Mouse (Mus musculus) common myeloid progenitor, adult 5-6 weeks (primary cell): ENCODE measurements around the gene 4930568D16Rik. TPM values are rescaled to one million over a fixed set of nuclear protein-coding genes. Genes with fewer than 3 reads are reported as not detected.

Experiments used
- ATAC-seq: replicated peaks from 2 replicates; pipeline ENCODE4 v1.8.0; 2016; ENCODE audit warnings: low read depth, mild to moderate bottlenecking, moderate TSS enrichment, inconsistent platforms; ENCODE audit not compliant: poor library complexity, severe bottlenecking
- total RNA-seq: library from RNA; stranded (forward); fragments of 200-1000, 187-1606 nt; gene quantifications from 2 replicates; pipeline ENCODE4 v1.2.3, GENCODE M21; 2017

The 4930568D16Rik gene
- total RNA-seq, 1 experiment from 2014 or later, result not detected

DNA sequence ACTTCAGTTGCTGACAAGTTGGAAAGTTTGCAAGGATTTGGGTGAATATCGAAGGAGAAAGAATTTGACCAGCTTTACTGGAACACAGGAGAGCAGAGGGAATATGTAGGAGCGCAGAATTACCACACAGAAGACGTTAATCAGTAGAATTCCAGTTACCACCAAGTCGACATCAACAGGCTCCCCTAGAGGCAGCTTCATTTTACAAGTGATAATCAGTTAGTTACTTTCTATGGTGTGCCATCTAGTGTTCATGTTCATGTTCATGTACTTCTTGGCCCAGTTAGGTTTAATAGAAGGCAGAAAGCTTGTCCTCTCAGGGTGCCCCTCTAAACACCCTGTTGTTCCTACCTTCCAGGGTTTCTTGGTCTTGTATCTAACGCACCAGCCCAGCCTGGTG, 18.3 kb downstream of the 4930568D16Rik start:
- ATAC-seq, result peak; percentile 86

DNA sequence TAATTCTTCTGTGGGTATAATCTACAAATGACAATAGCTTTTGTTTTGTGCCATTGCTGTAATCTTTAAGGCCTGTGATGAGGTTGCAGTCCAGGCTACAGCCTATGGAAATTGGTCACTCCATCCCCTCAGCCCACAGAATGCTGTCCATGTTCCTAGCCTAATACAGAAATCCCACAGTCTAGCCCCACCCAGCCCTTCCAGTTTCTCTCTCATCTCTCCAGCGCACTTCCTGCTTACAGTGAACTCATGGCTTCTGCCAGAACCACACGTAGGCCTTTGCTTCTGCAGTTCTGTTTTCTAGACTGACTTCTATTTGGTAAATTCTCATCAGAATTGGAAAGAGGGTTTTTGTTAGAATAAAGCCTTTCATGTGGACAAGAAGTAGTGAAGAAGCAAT, 21.5 kb downstream of the 4930568D16Rik start:
- peak; percentile 54 for ATAC-seq

DNA sequence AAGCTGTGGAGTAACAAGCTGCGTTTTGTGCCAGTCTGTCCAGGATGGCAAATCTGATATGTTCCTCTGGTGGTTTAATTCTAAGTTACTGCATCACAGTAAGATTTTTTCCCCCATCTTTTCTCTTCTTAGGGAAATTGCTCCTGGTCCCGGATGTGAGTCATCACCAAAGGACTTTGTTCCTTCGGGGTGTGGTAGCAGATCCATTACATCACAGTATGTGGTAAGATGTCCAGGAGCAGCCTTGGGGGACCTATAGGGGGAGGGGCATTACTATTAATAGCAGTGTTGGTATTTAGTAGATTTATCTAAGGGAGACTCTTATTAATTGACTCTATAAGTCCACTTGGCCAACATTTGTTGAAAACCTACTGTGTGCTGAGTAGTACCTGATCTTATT, 24.9 kb downstream of the 4930568D16Rik start:
- no peak for ATAC-seq

DNA sequence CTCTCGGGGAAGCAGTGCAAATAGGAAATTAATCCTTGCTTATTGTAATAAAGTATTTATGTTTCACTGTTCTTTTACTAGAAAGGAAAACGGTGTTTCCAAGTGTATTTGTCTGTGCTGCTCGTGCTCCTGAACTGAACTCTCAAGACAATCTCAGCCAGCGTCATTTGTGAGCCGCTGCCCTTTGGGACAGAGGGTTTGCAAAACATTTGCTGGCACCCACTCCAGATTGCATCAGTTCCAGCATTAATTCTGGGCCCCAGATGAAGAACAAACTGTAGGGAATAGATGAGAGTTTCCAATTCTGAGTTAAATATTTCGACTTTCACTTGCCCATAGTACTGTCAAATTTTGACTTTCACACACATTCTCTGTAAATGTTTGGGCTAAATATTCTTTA, 28.8 kb downstream of the 4930568D16Rik start:
- no peak for ATAC-seq

DNA sequence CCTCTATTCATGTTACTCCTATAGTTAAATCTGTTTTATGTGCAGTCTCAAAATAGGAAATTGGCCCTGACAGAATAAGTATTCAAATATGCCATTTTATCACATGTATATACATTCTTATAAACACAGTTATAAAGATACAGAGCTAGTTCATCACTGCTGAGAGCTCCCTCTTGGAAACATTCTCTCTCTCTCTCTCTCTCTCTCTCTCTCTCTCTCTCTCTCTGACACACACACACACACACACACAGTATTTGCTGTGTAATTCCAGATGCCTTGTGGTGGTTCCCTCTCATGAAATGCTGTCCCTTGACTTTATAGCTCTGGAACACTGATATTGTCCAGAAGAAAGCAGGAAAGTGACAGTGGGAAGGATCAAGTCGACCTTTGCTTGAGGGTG, 29.5 kb downstream of the 4930568D16Rik start:
- ATAC-seq, result no peak

DNA sequence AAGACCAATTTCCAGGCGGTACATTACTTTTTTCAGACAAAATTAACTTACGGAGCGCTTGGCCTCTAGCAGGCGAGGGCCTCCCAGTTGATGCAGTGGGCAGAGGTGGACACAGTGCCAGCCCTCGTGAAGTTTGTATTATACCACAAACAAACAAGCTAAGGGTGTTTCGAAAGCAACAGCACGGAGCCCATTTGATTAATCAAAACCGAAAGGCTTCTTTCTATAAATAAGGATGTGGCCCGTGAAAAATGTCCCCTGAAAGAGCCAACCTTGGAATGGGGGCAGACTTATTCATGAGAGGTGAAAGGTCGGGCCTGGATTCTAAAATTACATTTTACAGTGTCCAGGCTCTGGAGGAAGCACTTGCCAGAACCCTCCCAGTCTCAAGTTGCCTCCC, 30.1 kb downstream of the 4930568D16Rik start:
- no peak for ATAC-seq

DNA sequence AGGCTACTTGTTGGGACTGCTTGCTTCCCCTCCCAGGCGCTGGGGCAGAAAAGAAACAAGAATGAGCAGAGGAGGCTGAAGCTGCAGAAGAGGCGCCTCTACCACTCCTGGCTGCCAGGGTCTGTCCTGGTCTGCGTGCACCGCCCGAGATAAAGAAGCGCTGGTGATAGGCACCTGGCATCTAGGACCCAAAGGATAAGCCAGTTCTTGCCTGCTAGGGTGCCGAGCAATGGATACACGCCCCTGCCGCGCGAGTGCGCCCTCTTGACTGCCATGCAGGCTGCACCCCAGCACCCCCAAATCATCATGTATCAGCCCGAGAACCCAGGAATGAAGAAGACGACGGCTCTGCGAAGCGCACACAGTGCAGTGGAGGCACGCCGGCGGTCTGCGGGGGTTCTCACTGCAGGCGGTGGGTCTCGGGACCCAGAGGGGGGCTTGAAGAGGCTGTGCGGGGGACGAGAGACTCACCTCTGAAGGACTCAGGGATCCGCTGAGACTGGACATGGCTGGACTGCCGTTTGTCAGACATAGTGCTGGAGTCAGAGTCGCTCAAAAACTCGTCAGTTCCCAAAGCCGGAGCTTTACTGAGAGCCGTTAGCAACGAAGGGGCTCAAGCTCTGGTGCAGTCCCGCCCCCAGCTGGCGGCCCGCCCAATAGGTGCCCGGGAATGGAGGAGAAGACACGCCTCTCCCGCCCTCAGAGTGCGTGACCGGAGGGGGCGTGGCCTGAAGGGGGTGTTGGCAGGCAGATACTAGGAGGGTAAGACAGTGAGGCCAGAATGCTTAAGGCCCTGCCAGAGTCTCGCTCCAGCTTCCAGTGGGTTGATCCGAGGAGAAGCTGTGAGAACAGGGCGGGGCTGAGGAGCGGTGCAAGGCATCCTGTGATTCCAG, 30.9 kb downstream of the 4930568D16Rik start, which contains the start of gene Stom:
Gene Stom (minus strand): TSS at position 589 of the 893 bp plus-strand sequence.
- ATAC-seq, result peak; percentile 92

DNA sequence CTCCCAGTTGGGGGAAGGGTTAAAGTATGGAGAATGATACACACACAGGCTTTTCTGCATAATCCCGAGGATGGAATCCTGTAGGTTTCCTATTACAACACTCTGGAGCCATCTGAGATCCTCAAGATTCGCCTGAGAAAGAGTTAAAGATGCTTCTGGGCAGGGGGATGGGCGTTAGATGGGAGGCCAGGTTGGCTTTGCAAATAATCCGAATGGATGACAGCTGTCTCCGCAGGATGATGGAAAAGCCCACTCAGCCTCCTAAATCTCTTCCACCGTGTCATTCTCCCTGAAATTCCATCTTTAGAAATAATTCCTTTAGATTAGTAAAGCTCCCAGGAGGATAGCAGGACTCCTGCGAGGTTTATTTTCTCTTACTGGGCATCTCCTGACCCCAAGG, 31.9 kb downstream of the 4930568D16Rik start:
- ATAC-seq, result no peak

DNA sequence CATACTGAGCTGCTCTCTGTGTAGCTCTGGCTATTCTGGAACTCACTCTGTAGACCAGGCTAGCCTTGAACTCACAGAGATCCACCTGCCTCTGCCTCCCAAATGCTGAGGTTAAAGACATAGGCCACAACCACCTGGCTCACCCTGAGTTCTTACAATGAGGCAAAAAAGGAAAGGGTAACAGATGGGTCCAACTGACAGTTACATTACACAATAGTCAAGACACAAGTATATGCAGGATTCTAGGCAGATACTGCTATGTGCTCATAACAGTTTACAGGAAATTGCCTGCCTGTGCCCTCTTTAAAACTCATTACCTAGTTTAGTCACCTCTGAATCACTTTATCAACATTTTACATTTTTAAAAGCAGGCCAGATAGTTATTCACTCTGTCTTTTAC, 33.9 kb downstream of the 4930568D16Rik start:
- no peak for ATAC-seq

DNA sequence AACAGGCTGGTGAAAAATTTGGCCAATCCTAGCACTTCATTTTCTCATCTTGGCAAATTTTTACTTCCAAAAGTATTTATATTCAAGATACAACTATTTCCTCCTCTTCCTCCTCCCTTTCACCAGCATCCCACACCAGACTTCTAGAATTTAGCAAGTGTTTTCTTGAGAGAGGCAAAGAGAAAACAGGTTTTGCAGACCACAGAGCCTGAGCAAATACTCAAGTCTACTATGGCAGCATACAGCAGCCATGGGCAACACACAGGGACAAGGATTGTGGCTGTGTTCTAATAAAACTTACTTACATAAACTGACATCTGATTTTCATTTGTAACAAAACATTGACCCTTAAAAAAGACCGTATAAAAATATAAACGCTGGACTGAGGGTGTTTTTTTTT, 36.3 kb downstream of the 4930568D16Rik start:
- no peak for ATAC-seq

DNA sequence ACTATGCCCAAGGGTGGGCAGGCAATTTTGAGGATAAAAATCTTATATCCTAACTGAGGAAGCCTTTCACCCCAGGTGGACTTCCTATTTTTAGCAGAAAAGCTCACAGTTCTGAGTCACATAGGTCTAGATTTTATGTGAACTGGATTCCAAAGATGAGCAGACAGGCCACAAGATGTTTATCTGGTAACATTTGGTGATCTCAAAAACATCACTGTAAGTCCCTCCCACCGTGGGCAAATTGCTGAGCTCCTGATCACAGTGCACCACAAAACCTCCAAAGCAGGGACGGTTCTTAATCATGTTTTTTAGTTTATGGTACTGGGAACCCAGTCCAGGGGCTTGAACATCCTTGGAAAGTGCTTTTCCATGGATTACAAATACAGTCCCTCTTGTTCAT, 38.5 kb downstream of the 4930568D16Rik start:
- no peak for ATAC-seq

DNA sequence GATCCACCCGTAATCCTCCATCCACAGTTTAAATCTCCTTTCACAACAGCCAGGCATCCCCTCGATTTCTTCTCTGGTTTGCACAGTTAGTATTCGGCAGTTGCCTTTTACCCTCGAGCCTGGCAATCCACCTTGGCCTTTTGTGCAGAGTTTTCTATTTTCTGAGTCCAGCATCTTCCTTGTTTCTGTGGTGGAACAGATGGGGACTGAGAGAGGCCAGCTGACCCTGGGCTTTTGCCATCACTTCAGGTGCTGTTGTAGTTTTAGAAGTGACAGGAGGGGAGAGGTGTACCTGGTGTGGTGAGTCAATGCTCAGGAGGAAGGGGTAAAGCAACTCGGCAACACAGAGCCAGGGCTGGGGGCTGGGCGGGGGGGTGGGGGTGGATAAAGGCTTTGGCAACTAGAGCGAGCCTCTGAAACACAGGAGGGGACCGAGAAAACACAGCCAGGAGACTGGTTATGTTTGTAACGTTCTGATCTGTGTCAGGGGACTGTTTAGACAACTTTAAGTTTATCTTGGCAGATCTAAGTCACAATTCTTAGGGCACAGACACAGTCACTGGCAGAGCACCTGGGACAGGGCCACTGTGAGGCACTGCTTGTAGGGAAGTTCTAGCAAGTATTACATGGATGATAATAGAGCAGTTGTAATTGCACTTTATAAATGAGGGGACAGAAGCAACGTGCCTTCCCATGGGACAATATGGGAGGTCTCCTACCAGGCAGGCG, 39.3 kb downstream of the 4930568D16Rik start:
- no peak; the same call in 1 of the 2 replicates for ATAC-seq

DNA sequence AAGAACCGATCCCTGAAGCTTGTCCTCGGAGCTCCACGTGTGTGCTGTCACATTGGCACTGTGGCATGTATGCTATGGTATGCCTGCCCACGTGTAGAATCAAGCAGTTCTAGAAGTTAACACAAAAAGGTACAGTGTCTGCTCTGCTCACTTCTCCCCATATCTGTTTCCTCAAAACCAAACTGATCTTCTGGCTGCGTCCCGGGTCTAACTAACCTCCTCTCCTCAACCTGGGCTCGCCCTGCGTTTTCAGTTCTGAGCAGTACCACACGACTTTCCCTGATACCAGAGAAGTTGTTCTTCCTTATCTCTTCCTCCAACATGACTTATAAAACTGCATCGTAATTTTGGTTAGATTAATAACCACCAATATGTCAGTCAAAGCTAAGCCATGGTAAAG, 39.9 kb downstream of the 4930568D16Rik start:
- peak; percentile 88 for ATAC-seq

DNA sequence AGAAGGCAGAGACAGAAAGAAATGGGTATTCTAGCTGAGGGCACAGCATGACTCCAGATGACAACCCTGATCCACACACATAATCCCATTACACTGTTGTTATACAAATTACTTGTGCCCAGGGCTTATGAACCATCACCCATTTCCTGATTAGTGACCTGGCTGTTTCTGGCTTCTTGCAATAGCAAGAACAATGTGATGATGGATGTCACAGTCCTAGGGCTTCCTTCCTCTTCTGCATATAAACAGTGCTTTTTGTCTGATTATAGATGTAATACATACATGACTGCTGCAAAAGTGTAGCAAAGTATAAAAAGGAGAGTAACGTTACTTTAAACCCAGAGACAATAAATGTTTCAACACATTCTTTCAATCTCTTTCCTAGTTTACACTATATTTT, 40.6 kb downstream of the 4930568D16Rik start:
- 0 out of 2 replicates have a peak, but pooled peaks have one; percentile 13 for ATAC-seq

DNA sequence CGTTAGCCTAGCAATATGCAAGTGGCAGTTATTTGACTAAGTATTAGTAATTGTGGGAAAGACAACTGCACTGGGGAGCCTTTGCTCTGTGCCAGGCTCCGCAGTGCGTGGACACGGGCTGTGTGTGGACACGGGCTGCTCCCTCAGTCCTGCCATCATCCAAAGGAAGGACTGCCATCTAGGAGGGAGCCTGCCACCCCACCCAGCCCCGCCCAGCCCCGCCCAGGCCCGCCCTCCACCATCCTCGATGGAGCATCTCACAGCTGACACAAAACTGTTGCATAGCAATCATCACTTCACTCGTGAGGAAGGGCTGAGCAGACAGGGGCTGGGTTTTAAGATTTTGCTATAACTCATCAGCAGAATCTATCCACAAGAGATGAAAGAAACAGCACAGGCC, 41.6 kb downstream of the 4930568D16Rik start:
- ATAC-seq, result no peak

DNA sequence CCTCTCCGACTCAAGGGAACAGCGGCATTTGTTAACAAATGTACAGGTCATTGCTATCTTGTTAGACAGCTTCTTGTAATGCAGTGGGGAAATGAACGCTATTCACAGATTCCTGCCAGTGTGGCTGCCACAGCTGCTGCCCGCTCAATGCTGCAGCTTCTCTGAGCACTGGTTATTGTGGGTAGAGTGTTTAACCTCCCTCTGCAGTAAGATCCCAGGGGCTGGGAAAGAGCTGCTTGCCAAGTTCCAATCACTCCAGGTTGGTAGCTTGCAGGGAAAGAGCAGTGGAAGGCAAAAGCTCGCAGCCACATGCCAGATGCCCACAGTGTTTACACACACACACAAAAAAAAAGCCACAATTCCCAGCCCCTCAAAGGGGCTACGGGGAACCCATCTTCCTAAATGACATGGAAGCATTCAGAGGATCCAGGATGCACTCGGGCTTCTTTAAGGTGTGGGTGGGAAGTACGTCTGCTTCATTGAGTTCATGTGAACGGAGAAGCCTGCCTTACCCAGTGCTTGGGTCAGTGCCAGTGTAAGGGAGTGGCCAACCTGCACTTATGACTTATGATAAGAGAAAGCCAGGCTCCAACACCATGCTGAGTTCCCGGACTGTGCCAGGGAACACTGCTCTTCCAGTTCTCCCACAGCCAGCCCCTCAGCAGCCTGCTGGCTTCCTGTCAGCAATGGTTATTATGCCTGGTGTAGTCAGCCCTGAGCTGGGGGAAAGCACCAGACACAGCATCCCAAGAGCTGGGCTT, 44.9 kb downstream of the 4930568D16Rik start:
- no peak for ATAC-seq

DNA sequence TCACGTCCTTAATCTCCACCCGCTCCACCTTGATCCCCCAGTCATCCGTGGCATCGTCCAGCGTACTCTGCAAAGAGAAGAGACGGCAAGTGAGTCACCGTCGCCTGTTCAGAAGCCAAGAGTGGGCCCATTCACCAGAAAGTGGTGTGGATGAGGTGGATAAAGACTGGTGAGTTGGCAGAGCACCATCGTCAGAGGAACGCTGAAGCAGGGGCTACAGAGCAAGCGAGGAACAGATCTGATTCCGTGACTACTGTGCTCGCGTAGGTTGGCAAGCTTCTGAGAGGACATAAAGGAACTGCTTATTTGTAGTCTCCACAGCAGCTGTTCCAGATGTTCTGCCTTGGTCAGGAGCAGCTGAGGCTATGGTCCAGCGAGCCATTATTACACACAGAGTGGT, 47.1 kb downstream of the 4930568D16Rik start:
- ATAC-seq, result no peak

DNA sequence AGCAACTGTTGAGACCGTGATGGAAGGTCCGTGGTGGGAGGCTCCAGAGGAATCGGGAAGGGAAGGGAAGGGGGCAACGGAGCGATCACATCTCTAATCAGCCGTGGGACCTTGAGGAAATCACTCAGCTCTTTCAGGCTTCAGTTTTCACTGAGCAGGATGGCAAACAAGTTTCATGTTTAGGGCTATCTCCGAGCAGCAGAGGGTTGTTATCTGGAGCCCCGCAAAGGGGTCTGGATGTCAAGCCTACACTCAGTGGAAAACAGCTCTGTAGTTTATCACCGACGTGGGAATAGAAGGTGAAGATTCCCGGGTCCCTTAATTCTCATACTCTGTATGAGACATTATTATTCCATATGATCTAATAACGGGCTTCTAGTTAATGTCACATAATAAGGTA, 49.1 kb downstream of the 4930568D16Rik start:
- no peak for ATAC-seq

DNA sequence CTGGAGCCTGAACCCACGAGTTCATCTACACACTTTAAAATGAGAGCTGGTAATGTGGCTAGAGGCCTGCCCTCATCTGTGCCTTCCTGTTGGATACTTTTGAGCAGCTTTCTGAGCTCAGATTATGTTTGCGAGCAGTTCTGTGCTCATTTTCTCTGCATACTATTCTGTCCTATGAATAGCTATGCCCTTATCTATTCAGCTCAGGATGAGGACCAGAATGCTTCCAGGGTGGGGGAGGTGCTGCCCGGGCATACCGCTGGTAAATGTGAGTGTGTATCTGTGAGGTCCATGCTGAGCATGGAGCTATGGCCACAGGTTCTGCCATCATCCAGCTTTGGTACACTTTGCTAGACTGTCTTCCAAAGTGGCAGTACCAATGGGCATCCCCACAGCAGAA, 49.9 kb downstream of the 4930568D16Rik start:
- ATAC-seq, result peak; percentile 39; the same call in 1 of the 2 replicates

DNA sequence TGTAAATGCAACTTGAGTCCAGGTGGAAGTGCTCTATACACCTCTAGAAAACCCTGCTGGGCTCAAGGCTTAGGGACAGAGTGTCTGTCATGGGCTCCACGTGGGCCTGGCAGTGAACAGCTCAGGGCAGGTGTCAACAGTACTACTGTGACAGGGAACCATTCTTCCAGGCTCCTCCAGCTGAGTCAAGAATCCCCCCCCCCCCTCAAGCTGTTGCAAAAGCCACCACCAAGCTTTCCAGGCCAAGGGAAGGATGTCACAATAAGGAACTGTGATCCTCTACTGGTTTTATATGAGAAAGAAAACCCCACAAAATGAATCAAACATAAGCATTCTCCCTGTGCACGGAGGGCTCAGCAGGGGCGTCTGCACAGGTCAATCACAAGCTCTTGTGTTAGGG, 53.2 kb downstream of the 4930568D16Rik start:
- peak; percentile 37; the same call in 1 of the 2 replicates for ATAC-seq
